Mouse (Mus musculus): Measurements from ENCODE around the gene Olfr419.

DNA sequence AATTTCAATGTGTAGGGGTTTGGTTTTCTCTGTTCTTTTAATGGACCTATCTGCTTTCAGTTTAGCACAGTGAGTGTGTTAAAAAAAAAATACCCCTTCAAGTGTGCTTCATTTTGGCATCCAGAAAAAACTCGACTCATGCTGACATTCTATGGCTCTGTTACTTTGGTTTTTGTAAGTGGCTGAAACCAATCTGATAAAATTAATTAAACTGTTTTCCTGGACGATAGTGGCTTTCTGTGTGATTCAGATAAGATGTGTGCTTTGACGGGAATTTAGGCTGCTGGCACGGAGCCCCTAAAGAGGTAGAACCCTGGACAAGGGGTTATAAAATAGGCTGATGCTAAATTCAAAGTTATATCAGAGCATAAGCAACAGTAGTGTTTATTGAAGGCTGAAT is 17.3 kb upstream of the Olfr419 start:
- TF ChIP-seq CTCF (conservative IDR thresholded peaks at IDR 0.05; ENCODE audit: insufficient read depth, insufficient read length, low read depth, low read length), result no peak
- no peak for TF ChIP-seq POLR2A (IDR thresholded peaks at IDR 0.05; ENCODE audit: low read depth, low read length)

All from kidney, adult 2 months (tissue).